Mouse (Mus musculus) adrenal gland, postnatal 10 days (tissue): ENCODE measurements around the gene Dctd. TPM values are rescaled to one million over a fixed set of nuclear protein-coding genes. Genes with fewer than 3 reads are reported as not detected.

Source experiments
- DNase-seq: peaks from one replicate; pipeline ENCODE4 v3.0.0; 2021; ENCODE audit warnings: mixed read lengths
- long read RNA-seq, 2 experiments: library from polyadenylated mRNA; stranded (forward); transcript quantifications; one replicate each; pipeline ENCODE4 v2.0.0; 2021
- total RNA-seq, 2 experiments: library from RNA; stranded (reverse); gene quantifications; 2 replicates each; pipeline ENCODE4 v1.2.3; 2021

The Dctd gene
- 10 to 100 TPM in 1 of 2 experiments, 1 to 10 TPM in 1; 7.3 to 12.3 TPM for total RNA-seq
- long read RNA-seq, experiment 1, partial matches to known transcripts: 5 of 10 reads
- long read RNA-seq, experiment 1, other reads (novel, unspliced or antisense): 1 of 10 reads
- long read RNA-seq, experiment 2, partial matches to known transcripts: 3 of 9 reads
- long read RNA-seq, experiment 2, other reads (novel, unspliced or antisense): 3 of 9 reads

DNA sequence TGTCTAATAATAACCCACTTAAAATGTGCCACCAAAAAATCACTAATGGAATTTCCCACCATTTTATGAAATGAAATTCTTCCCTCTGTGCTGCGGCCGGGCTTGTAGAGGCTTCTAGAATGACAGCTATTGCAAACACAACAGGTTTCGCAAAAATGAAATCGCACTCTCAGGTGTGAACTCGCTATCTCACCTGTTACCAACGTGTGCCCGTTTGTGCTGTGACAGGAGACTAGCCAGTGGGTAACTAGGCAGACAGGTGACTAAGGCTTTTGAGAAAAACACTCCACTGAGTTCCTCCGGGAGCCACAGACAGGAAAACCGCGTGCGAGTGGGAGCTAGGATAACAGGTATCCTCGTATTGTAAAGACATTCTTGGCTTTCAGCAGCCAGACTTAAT, at the start of gene Dctd:
Dctd (plus strand) TSS at position 301 of the 400 bp plus-strand sequence.
- DNase-seq: no peak

DNA sequence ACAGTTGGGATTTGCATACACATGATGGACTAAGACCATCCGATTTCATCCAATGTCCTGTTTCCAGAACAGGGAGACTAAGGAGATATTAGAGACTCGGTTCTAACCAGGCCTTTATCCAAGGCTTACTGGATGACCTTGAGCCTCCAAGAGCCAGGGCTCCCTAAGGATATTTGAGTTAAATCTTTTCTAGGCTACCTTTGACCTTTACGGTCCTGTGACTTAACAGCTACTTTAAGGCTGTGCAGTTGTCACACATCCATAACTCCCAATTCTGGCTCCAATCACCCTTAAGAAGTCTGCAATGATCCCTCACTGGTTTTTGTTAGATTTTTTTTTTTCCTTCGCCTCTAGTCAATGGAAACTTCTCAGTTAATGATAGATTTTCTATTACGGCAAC, 45.3 kb upstream of the Dctd start:
- DNase-seq: no peak

DNA sequence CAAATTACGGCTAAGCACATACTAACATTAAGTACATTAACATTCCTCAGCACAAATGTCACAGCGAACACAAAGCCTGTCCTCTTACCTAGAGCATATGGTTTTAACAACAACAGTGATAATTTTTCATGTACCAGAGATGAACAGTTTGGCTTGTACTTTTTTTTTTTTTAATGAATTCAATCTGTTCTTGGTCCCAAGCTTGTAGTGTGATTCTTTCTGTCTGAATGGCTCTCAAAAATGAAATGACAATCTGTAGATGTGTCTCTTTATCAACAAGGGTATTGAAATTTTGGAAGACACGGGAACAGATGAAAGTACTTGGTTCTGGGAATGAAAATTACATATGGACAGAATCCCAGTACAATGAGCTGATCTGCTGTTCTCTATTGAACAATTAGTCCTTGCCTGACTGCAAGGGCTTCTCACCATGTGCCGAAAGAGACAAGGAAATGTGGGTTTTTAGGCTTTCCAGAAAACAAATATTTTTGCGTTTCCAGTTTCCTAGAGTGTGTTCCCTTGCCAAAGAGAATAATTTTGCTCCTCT, 35.3 kb upstream of the Dctd start:
- DNase-seq: no peak

DNA sequence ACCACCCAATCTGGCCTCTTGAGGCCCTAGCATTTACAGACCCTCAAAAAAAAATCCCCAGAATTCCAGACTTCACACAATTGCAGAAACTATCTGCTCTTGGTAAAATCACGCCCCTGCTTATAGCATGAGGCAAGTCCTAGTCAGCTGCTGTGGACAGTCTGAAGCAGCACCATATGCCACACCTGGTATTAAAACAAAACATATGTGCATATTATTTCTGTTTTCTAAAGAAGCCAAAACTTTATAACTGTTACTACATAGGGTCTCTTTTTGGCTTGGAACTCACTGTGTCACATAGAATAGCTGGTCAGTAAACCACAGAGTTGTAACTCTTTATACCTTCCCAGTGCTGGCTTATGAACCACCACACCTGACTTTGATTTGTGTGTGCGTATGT, 24.7 kb upstream of the Dctd start:
- no peak for DNase-seq

DNA sequence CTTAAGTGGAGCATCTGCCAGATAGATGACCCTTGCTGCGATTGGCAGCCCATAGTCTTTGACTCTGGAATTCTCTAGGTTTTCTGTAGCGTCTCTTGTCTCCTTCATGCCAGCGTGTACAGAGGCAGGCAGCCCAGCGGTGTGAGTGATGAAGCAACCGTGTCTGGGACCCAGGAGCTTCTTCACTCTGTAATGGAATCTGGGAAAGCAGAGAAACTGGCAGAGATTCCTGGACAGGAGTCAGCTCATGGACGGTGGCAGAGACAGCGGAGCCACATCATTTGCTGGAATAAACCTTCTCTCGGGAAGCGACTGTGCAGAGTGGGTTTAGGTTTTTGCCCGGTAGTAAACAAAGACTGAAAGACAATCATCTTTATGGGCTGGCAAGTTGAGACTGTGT, 16.5 kb upstream of the Dctd start:
- no peak for DNase-seq

DNA sequence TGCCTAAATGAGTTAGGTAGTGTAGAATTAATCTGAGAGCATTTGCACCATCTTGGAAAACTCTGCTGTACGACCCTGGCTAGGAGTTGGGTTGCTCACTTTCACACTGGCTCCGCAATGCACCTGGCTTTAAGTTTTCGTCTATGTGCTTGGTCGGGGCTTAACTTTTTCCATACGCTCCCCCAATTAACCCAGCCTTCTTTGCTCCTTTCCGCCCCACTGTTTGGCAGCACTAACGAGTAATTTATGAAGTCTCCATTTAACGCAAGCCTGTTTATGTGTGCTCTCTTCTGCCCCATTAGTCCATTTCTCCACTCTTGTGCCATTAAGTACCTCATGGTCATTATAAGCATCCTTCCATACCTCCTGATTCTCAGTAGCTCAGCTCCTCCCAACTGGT, 8.2 kb upstream of the Dctd start:
- no peak for DNase-seq

DNA sequence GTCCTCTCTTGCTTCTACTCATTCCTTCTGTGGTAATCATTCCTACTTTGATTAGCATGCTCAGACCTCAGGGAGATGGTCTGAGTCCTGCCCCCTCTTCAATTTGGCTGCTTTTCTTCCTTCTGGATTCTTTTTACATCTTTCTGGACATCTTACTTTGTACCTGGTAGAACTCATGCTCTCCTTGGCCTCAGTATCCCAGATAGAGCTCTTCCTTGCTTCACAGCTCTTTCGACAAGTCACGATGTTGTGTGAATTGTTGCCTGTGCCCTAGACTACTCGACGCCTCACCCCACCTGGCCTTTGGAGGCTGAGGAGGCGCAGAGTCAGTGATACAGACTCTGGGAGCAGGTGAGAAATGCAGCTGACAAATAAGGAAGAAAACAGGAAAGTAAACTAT, 3.5 kb upstream of the Dctd start:
- no peak for DNase-seq

DNA sequence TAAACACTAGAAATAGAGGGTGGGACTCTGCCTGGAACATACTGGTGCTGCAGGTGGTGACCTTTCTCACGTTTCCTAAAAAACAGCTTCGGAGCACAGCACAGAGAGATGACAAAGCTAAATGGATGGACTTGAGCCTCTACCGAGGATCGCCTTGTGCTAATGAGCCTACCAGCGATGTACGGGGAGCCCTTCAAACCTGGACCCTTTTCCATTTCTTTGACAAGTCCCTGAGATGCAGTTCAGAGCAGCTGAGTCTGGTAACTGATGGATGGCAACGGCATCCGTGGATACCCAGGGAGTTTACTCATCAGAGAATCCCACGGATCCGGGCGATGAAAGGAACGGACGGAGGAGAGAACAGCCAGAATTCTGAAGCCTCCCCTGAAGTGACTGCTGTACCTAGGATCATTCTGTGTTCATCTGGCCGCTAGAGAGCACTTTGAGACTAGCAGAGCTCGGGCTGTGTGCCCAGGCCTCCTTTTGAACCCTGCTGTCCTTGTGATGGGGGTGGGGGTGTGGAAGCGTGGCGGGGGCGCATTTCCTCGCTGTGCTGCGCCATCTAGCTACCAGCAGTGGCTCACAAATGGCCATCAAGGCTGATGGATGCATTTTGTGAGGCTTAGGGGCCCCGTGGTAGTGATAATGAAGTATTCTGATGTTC, 1.6 kb upstream of the Dctd start:
- peak; percentile 82 for DNase-seq

DNA sequence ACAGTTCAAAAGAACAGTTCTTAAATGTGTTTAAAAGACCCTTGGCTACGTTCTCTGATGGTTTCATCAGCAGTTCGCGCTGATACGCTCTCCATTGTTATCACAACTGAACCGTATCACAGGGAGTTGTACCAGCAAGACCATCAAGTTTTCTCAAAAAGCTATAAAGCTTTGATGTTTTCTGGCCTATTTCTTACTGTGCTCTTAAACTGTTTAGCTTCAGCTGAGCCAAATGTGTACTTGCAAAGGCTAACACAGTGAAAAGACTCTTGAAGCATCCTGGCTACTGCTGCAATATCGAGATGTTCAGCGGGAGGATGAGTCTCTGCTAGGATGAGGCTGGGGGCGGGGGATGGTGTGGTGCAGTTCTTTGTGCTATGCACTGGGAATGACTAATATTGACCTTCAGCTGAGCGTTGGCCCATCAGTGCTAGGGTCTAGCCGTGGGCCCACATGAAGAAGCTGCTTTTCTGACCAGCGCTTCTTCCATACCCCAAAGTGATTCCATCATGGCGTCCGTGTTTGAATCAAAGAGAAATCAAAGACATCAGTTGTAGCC, 732 bp upstream of the Dctd start:
- DNase-seq: peak; percentile 32

DNA sequence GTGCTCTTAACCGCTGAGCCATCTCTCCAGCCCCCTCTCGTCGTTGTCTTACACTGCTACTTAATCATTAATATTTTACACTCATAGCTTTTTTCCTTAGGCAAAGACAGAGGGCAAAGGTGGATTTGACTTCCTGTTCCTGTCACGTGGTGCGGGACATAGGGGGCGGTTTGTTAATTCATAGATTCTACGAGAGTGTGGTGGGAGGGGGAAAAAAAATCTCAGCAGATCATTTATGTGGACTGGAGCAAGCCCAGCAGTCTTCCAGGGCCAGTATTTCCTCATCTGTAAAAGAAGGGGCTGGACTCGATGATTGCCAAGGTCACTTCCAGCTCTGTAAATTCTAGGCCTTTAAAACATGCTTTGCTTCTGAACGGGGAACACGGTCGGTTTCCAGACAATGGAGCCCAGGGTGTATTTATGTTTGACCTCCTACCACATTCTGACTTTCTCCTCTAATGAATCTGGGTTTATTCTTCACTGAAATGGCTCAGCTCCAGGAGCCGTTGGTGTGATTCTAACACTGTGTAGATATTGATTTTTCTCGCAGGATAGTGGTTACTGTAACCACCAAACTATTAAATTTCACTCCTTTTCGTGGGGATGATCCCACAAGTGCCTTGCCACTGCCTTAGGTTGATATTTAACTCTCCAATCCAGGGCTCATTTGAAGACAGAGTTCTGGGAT, 1.4 kb downstream of the Dctd start:
- DNase-seq: peak; percentile 11

DNA sequence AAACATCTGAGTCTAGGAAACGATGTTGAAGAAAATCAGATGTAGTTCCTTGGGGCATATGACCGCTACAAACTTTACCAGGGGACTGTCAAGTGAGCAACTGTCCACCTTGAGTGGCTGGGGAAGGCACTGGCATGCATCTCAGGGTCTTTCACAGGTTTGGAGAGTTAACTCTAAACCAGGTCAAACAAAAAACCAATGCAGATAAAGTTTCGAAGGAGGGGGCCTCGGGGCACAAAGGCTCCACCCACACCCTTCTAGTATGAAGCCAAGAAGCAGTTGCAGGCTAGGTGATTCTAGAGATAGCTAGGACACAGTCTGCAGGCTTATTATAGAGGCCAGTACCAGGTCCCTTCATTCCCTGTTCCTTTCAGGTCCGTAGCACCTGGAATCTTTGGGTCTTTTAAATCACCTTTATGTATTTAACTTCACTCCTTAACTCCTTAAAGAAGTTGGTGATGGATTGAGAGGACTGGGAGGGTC, 10.5 kb downstream of the Dctd start:
- no peak for DNase-seq

DNA sequence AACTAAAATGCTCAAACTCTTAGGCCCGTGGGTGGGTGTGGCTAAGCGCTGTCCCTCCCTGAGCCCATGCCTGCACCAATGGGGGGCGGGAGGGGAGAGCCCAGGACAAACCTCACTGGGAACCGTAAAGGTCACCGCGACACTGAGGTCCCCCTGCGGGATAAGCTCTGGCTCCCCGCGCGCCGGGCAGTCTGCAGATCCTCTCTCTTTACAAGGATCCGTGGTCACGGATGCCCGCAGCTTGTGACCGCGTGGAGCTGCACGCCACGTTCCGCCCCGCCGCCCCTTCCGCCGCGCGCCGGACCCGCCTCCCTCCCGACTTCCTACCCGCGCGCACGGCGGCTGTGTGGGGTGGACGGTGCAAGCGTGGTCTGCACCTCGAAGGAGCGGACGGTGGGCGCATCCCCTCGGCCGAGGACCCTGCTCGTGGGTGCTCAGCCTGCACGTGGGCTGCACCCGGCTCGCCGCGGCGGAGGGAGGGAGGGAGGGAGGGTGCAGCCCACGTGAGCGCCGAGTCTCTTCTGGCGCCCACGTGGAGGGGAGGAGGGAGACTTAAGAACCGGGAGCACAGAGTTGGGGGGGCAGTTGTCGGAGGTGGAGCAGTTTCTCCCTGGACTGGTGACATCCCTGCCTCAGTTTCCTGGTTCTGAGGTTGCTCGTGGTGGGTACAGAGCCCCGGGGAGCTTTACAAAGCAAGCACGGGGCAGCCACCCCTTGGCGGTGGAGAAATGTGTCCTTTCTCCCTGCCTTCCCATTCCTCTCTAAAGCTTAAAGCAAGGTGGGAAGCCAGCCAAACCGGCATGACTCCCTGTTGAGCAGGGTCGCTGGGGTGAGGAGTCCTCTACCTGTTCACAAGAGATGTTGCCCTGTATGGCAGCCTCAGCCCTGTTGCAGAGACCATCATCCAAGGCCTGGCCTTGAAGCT, 11.2 kb downstream of the Dctd start:
- peak; percentile 82 for DNase-seq

DNA sequence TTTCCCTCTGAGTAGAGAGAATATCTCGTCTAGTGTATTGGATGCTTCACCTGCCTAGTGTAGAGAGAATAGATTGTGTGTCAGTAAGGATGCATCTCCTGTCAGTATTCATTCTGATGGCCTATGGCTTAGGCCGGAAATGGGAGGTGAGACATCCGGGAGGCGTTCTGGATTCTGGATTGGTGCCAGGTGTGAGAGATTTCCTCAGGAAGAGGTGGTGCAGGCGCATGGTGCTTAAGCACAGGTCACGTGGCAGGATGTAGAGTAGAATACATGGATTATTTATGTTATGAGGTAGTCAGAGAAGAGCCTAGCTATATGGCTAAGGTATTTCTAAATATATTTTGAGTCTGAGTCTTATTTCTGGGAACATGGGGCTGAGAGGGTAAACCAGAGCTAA, 15.7 kb downstream of the Dctd start:
- DNase-seq: peak; percentile 34

DNA sequence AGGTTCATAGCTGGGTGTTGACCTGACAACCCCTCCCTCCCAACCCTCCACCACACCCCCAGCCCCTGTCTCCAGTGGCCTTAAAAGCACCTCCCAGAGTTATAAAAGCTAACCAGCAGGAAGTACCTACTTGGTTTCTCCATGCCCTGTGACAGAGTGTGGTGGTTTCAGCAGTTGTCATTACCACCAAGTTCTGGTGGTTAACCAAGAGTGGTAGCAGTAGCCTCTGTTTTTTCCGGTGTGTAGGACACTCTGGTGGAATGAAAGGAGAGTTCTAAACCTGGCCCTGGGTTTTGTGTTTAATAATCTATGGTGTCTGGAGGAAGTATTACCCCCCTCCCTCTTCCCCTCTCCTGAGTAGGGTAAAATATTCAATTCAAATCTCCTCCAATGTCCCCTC, 24.1 kb downstream of the Dctd start:
- no peak for DNase-seq

DNA sequence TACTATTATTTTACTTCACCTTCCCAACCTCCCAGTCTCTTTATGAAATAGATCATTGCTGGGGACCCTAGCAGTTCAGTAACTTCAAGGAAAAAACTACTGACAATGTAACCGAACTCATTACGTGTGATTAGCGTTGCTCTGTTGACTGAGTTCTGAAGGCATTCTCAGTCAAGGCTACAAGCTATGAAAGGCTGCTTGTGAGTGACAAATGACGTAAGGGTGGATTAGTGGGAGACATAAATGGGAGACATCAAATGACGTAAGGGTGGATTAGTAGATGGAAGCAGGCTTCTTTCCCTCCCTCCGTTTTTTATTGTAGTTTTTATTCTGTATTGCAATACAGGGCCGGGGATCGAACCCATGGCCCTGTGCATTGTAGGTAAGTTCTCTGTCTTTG, 26.0 kb downstream of the Dctd start:
- no peak for DNase-seq

DNA sequence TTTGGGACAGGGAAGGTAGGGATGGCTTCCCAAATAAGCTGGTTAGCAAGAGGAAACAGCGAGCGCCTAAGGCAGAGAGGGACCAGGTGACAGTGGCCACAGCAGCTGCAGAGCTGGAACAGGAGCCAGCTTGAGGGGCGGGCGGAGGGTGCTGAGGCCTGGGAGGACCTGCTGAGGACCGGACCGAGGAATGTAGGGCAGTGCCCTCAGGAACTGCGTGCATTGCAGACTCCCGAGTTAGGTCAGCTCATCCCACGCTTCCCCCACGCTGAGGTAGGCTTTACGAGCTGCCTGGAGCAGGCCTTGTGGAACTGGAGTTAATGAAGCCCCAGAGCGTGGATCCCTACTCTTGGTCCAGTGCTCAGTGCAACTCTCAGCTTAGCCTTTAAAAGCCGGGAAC, 28.1 kb downstream of the Dctd start:
- no peak for DNase-seq

DNA sequence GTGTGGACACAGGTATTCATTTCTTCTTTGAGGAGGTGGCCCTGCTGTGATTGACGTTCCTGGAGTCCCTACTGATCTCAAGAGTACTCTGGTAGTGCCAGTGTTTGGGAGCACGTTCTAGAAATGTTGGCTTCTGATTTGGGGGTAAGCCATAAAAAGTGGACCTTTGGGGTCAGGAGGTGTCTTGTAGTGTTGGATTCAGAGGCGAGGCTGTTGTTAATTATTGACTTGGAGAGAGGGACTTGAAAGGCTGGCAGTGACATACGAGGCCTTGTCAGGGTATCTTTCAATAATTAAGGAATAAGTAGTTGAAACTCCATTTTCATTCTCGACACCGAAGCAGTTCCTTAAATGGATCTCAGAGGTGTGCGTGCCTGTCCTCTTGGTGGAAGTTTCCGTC, 31.4 kb downstream of the Dctd start:
- no peak for DNase-seq

DNA sequence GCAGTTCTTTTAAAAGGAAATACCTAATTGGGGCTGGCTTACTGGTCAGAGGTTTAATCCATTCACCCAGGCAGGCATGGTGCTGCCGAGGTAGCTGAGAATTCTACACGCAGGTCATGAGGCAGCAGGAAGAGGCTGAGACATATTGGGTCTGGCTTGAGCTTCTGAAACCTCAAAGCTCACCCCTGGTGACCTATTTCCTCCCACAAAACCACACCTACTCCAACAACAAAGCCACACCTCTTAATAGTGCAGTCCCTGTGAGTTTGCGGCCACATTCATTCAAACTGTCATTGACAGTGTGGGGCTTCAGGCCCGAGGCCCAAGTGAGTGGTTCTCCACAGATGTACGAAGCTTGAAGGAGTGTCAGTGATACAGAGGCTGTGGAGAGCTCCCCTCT, 34.4 kb downstream of the Dctd start:
- DNase-seq: no peak

DNA sequence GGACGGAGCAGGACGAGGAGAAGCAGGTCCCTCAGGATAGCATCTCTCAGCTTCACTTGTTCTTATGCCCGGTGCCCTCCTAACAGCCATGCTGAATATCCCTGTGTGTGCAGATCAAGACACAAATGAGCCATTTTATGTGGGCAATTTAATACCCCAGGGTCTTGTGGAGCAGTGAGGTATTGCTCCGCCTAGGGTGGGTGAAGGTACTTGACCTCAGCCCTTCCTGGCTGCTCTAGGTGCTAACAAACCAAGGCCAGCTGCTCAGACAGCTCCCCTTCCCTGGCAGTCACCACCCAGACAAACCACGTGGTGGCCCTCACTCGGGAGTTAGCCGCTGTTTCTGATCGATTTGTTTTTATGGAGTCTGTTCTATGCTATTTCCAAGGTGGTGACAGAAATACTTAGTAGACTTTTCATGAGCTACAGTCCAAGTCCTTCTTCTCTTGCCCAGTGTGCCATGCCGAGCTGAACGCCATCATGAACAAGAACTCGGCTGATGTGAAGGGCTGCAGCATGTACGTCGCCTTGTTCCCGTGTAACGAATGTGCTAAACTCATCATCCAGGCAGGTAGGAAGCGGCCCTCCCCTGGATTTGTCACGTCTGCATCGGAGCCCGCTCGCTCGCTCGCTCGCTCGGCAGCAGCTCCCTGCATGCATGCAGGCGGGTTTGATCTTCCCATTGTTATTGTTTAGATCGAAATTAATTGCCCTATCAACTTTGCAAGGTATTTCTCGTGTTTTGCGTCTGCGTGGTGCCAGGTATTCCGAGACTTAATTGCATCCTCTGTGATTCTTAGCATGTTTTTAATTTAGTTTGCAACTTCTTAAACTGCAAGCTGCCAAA, 38.1 kb downstream of the Dctd start:
- no peak for DNase-seq

DNA sequence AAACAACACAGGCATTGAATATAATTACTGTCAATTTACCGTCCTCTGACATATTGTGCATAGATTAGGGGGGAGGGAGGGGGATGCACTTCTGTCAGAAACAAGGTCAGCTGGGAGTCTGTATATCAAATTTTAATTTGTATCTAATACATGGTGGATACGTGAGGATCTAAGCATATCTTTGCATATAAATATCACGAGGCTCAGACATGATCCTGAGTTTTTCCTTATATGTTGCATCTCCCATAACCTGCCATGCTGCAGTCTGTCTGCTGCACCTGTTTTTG, 38.7 kb downstream of the Dctd start:
- DNase-seq: no peak

DNA sequence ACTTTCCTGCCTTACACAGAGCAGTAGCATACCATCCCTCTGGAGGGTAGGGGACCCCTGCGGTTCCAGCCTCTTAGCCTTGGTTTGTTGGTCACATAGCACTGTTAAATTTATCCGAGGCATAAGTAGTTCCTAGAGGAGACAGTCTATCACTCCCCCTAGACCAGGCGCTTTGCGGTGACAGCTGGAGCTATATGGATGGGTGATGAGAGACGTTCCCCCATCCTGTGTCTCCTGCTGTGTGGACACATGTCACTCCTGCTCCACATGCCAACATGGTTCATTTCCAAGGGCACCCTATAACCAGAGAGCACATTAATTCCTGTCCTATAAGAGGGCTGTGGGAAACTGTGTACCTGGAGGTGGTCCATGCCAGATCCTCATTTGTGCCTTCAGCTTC, 42.1 kb downstream of the Dctd start:
- DNase-seq: no peak
